Mouse (Mus musculus): Measurements from ENCODE around the gene Atoh8. TPM values are rescaled to one million over a fixed set of nuclear protein-coding genes. Genes with fewer than 3 reads are reported as not detected.
A peak's percentile ranks its signal among the peaks of the same experiment; 100 is the strongest.

Gene Atoh8
- polyA plus RNA-seq, 1 experiment from 2014 or later, result 20.6 TPM

DNA sequence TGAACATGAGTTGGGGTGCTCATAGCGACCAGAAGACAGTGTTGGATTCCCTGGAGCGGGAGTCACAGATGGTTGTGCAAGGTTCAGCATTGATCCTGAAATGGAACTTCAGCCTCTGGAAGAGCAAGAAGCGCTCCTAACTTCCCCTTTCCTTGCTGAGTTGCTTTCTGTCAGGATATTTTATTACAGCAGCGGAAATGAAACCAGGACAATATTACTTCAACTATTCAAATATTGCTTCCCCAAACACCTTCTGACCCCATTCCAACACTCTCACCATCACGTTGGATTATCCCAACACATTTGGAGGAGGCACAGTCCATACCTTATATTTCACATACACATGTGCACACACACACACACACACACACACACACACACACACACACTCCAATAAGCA, 73.6 kb downstream of the Atoh8 start:
- Histone ChIP-seq H3K4me1 (ENCODE audit: insufficient read depth, low read depth, low read length) (no peaks in the 10 kb centered on the region), H3K27me3 (replicated peaks; ENCODE audit: insufficient read depth, low read length) (no peaks in the 10 kb centered on the region), H3K36me3 (ENCODE audit: insufficient read depth, low read length) (no peaks in the 10 kb centered on the region), H3K9me3 (ENCODE audit: low read length) (no peaks in the 10 kb centered on the region), H3K4me3 (ENCODE audit: low read depth, low read length) (no peak overlapping the region), H3K9ac (replicated peaks; ENCODE audit: low read depth) (no peak overlapping the region), H3K4me2 (replicated peaks; ENCODE audit: low read depth, low read length) (no peak overlapping the region), H3K27ac (ENCODE audit: low read length) (no peak overlapping the region)
- 68% methylated on average over 5 of the region's 5 CpGs for WGBS
- TF ChIP-seq EP300 (IDR thresholded peaks at IDR 0.05) (no peak), CTCF (IDR thresholded peaks at IDR 0.05) (no peak)
- ATAC-seq (no peak), DNase-seq (ENCODE audit: low spot score) (no peak)

DNA sequence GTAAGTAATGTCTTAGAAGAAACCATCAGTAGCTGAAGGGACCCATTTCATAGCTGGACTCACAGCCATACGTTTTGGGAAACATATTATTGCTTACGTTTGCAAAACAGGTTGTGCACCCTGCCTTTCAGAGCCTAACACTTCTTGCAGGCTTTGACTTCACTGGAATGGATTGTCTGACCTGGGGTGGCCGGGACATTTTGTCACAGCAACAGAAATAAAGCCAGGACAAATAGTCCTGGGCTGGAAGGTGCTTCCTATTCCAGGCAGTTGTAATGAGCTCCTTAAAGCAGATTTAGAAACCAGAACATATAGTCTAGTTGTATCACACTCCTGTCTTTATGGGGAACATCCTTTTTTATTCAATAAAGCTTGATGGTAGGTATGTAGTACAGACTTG, 74.4 kb downstream of the Atoh8 start:
- Histone ChIP-seq H3K27ac (ENCODE audit: low read length) (no peak overlapping the region), H3K4me3 (ENCODE audit: low read depth, low read length) (no peak overlapping the region), H3K9ac (replicated peaks; ENCODE audit: low read depth) (no peak overlapping the region), H3K36me3 (ENCODE audit: insufficient read depth, low read length) (no peaks in the 10 kb centered on the region), H3K4me2 (replicated peaks; ENCODE audit: low read depth, low read length) (no peak overlapping the region), H3K27me3 (replicated peaks; ENCODE audit: insufficient read depth, low read length) (no peaks in the 10 kb centered on the region), H3K9me3 (ENCODE audit: low read length) (no peaks in the 10 kb centered on the region), H3K4me1 (ENCODE audit: insufficient read depth, low read depth, low read length) (no peaks in the 10 kb centered on the region)
- ATAC-seq (no peak), DNase-seq (ENCODE audit: low spot score) (no peak)
- WGBS, result 85% methylated on average over 3 of the region's 3 CpGs
- TF ChIP-seq CTCF (IDR thresholded peaks at IDR 0.05) (no peak), EP300 (IDR thresholded peaks at IDR 0.05) (no peak)

DNA sequence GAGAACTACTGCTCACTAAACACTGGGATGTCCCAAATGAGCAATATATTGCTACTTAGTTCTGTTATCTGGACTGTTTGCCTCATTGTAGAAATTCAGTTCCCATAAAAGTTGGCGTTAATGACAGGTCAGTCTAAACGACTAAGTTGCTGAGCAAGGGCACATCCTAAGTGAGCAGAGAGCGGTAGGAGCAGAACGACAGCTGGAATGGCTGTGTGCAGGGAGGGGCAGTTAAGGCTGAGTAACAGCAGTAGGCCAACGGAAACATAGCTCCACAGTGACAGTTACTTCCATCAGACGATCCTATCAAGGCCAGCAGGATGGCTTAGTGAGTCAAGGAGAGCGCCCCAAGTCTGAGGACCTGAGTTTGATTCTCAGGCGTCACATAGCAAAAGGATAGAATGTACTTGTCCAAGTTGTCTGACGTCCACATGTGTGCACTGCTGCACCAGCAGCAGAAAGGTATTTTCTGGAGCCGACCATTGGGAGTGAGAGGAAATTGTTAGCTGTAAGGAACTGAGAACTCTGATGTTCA, 75.4 kb downstream of the Atoh8 start:
- Histone ChIP-seq H3K9ac (replicated peaks; ENCODE audit: low read depth) (no peak overlapping the region), H3K4me3 (ENCODE audit: low read depth, low read length) (no peak overlapping the region), H3K27ac (ENCODE audit: low read length) (no peak overlapping the region), H3K4me2 (replicated peaks; ENCODE audit: low read depth, low read length) (no peak overlapping the region), H3K4me1 (ENCODE audit: insufficient read depth, low read depth, low read length) (no peaks in the 10 kb centered on the region), H3K27me3 (replicated peaks; ENCODE audit: insufficient read depth, low read length) (no peaks in the 10 kb centered on the region), H3K36me3 (ENCODE audit: insufficient read depth, low read length) (no peaks in the 10 kb centered on the region), H3K9me3 (ENCODE audit: low read length) (no peaks in the 10 kb centered on the region)
- 69% methylated on average over 10 of the region's 10 CpGs for WGBS
- ATAC-seq (no peak), DNase-seq (ENCODE audit: low spot score) (no peak)
- TF ChIP-seq CTCF (IDR thresholded peaks at IDR 0.05) (no peak), EP300 (IDR thresholded peaks at IDR 0.05) (no peak)

DNA sequence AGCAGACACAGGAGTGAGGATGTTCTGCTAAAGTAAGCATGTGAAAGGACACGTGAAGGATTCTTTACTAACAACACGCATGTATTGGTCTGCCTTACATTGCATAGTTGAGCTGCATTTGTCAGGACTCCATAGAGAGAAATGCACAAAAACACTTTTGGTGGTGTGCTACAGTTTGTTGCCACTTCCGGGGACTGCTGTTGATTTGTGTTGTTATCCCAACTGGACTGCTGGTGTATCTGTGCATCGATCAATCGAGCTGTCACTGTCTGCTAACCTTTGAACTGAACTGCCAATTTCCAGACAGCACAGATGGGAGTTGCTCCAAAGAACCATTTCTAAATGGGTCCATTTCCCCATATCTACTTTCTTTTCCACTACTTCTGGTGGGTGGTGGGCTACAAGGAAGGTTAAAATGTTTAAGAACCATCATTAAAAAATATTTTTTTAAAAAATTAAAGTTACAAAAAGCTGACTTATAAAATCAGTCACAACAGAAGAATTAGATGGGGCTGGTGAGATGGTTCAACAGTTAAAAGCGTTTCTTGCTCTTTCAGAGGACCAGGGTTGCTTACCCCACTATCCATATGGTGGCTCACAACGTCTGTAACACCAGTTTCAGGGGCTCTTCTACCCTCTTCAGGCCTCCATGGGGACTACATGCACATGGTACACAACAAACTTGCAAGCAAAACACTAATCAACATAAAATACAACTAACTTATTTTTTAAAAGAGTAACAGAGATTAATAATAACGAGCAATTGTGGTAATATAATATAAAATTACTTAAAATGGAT, 76.2 kb downstream of the Atoh8 start:
- Histone ChIP-seq H3K27ac (ENCODE audit: low read length) (no peak overlapping the region), H3K36me3 (ENCODE audit: insufficient read depth, low read length) (no peaks in the 10 kb centered on the region), H3K4me3 (ENCODE audit: low read depth, low read length) (no peak overlapping the region), H3K27me3 (replicated peaks; ENCODE audit: insufficient read depth, low read length) (no peaks in the 10 kb centered on the region), H3K4me2 (replicated peaks; ENCODE audit: low read depth, low read length) (no peak overlapping the region), H3K9me3 (ENCODE audit: low read length) (no peaks in the 10 kb centered on the region), H3K4me1 (ENCODE audit: insufficient read depth, low read depth, low read length) (no peaks in the 10 kb centered on the region), H3K9ac (replicated peaks; ENCODE audit: low read depth) (no peak overlapping the region)
- 78% methylated on average over 8 of the region's 8 CpGs for WGBS
- no peak for DNase-seq (ENCODE audit: low spot score)
- TF ChIP-seq EP300 (IDR thresholded peaks at IDR 0.05), result no peak
- TF ChIP-seq CTCF (IDR thresholded peaks at IDR 0.05), result peak; percentile 34
- ATAC-seq, result no peak

Other genes with a start within 250 kb of the Atoh8 start
- 38.9 and 42.4 TPM in 2 replicates for gene St3gal5, start 138.0 kb downstream of the Atoh8 start, polyA plus RNA-seq (2015; fragmentation: Nextera tagmentation; extraction: Ambion mirVana)
- 1,292 and 1,589 TPM in 2 replicates for gene Sftpb, start 69.0 kb upstream of the Atoh8 start, polyA plus RNA-seq (2015; fragmentation: Nextera tagmentation; extraction: Ambion mirVana)
- gene Usp39, start 109.6 kb upstream of the Atoh8 start, polyA plus RNA-seq (2015; fragmentation: Nextera tagmentation; extraction: Ambion mirVana), result 26.1 and 27.4 TPM in 2 replicates
- 23.0 and 24.2 TPM in 2 replicates for gene 0610030E20Rik, start 111.7 kb upstream of the Atoh8 start, polyA plus RNA-seq (2015; fragmentation: Nextera tagmentation; extraction: Ambion mirVana)
- gene Tmem150a, start 119.9 kb upstream of the Atoh8 start, polyA plus RNA-seq (2015; fragmentation: Nextera tagmentation; extraction: Ambion mirVana), result 17.6 and 25.7 TPM in 2 replicates
- gene Rnf181, start 131.4 kb upstream of the Atoh8 start, polyA plus RNA-seq (2015; fragmentation: Nextera tagmentation; extraction: Ambion mirVana), result 202 and 208 TPM in 2 replicates
- gene Vamp5, start 144.9 kb upstream of the Atoh8 start, polyA plus RNA-seq (2015; fragmentation: Nextera tagmentation; extraction: Ambion mirVana), result 80.5 and 83.3 TPM in 2 replicates
- gene Vamp8, start 155.1 kb upstream of the Atoh8 start, polyA plus RNA-seq (2015; fragmentation: Nextera tagmentation; extraction: Ambion mirVana), result 608 and 656 TPM in 2 replicates
- 28.6 and 32.2 TPM in 2 replicates for gene Ggcx, start 178.7 kb upstream of the Atoh8 start, polyA plus RNA-seq (2015; fragmentation: Nextera tagmentation; extraction: Ambion mirVana)
- 165 and 171 TPM in 2 replicates for gene Mat2a, start 204.0 kb upstream of the Atoh8 start, polyA plus RNA-seq (2015; fragmentation: Nextera tagmentation; extraction: Ambion mirVana)

Data from lung, postnatal 0 days (tissue).